Mouse (Mus musculus) ES-Bruce4 (cell line): Measurements from ENCODE around the gene Engase. TPM values are rescaled to one million over a fixed set of nuclear protein-coding genes. Genes with fewer than 3 reads are reported as not detected.
A peak's percentile ranks its signal among the peaks of the same experiment; 100 is the strongest.

Source experiments
- H3K27ac ChIP-seq: 2 replicates; pipeline ENCODE4 v1.5.1; 2012; ENCODE audit warnings: low read length, inconsistent platforms; ENCODE audit not compliant: insufficient read depth
- H3K27me3 ChIP-seq: 2 replicates; pipeline ENCODE4 v1.6.1; 2012; ENCODE audit warnings: mild to moderate bottlenecking, low read length, inconsistent platforms; ENCODE audit not compliant: control insufficient read depth, poor library complexity, insufficient read depth, severe bottlenecking
- H3K36me3 ChIP-seq: 2 replicates; pipeline ENCODE4 v1.6.1; 2012; ENCODE audit warnings: inconsistent platforms, mild to moderate bottlenecking, low read length, moderate library complexity; ENCODE audit not compliant: control insufficient read depth, poor library complexity, insufficient read depth, severe bottlenecking
- H3K4me1 ChIP-seq: one replicate; pipeline ENCODE4 v1.8.1; 2011; ENCODE audit warnings: low read length; ENCODE audit not compliant: control insufficient read depth, insufficient read depth
- H3K4me3 ChIP-seq: 2 replicates; pipeline ENCODE4 v1.5.1; 2011; ENCODE audit warnings: low read depth, mild to moderate bottlenecking, low read length
- H3K9ac ChIP-seq: 2 replicates; pipeline ENCODE4 v1.6.1; 2012; ENCODE audit warnings: low read depth, mild to moderate bottlenecking, inconsistent platforms; ENCODE audit not compliant: poor library complexity, severe bottlenecking
- H3K9me3 ChIP-seq: replicated peaks from 2 replicates; pipeline ENCODE4 v1.6.1; 2012; ENCODE audit warnings: mild to moderate bottlenecking, low read length, inconsistent platforms; ENCODE audit not compliant: control insufficient read depth, poor library complexity, insufficient read depth, severe bottlenecking
- CTCF ChIP-seq: IDR thresholded peaks from one replicate; pipeline ENCODE4 v1.8.1; 2011; ENCODE audit warnings: low read depth, low read length
- EP300 ChIP-seq: IDR thresholded peaks from 2 replicates; pipeline ENCODE4 v1.6.1; 2011; ENCODE audit warnings: low read depth, low read length; ENCODE audit not compliant: insufficient read depth
- POLR2A ChIP-seq: IDR thresholded peaks from one replicate; pipeline ENCODE4 v1.8.1; 2011; ENCODE audit warnings: low read length; ENCODE audit not compliant: insufficient read depth
- polyA plus RNA-seq: library from polyadenylated mRNA; stranded (reverse); fragments of >200 nt; gene quantifications from 2 replicates; pipeline ENCODE4 v1.2.4, GENCODE M21; 2011; ENCODE audit warnings: low read depth; ENCODE audit not compliant: missing spikeins, insufficient read depth, insufficient read length

Engase gene
- polyA plus RNA-seq: 4.9 and 7.8 TPM in 2 replicates

DNA sequence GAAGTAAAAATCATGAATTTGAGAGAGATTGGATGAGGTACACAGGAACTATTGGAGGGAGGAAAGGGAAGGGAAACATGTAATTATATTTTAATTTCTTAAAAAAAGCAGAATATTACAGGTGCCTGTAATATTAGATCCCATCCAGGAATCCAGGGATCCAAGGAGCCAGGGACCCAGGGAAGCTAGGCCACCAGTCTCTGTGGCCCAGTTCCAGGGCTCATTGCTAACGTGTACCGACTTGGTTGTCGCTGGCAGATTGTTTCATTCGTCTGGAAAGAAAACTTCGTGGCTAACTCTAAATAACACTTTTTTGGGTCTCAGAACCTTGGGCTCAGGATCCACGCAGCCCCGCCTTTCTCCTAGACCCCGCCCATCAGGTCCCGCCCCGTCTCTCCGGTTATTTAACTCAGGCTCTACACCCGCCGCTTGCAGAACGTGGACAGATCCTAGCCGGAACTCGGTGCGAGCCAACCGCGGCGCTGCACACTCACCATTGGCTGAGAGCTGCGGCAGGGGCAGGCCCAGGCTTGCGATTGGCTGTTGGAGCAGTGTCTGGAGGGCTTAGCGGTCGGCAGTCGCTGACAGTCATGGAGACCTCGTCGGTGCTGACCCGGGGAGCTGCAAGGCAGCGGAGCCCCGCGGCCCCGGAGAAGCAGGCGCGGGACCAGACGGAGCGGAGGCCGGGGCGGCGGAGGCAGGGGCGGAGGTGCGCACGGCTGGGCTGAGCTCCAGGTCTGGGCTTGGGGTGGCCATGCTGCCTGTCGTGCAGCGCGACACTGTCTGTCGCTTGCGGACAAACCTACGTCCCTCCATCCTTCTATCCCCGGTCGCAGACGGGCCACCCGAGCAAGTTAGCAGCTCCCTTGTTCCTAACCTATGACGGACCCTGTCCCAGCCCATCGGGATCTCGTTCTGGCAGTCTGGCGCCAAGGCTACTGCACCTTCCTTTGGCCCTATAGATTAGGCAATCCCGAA lies at the start of gene Engase:
TSS of gene Engase (plus strand) at position 434 of the 978 bp plus-strand sequence.
- H3K4me3 ChIP-seq: peak within 1 kb of the TSS; percentile 77
- H3K36me3 ChIP-seq: no peaks in the 10 kb centered on the region
- H3K27ac ChIP-seq: no peak within 1 kb of the TSS
- no peaks in the 10 kb centered on the region for H3K9me3 ChIP-seq
- TF ChIP-seq EP300: no peak
- no peak for TF ChIP-seq CTCF
- no peak for TF ChIP-seq POLR2A
- H3K27me3 ChIP-seq: no peaks in the 10 kb centered on the region
- H3K4me1 ChIP-seq: peaks cover 8% of the 10 kb centered on the region
- H3K9ac ChIP-seq: peak within 1 kb of the TSS; percentile 57

DNA sequence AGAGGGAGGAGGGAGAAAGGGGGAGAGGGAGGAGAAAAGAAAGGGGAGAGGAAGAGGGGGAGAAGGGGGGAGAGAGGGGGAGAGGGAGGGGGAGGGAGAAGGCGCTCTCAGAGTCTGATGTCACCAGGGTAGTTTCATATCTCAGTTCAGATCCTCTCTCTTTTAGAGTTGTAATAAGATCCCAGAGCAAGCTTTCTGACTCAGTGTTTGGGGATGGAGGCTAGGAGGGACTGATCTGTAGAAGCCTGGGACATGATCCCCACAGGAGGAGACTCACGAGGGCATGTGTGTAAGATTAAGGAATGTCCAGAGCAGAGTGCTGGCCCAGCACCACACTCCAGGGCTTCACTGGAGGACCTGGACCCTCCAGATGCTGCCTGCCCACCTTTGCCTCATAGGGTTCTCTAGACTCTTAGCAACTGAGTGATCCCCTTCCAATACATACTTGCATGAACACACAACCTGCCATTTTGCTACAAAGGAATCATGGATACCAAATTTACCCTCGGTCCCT lies 49.3 kb upstream of the Engase start:
- no peak overlapping the region for H3K27ac ChIP-seq
- H3K9me3 ChIP-seq: no peaks in the 10 kb centered on the region
- no peaks in the 10 kb centered on the region for H3K36me3 ChIP-seq
- TF ChIP-seq POLR2A: no peak
- no peak for TF ChIP-seq EP300
- TF ChIP-seq CTCF: no peak
- no peaks in the 10 kb centered on the region for H3K27me3 ChIP-seq
- H3K4me3 ChIP-seq: no peak overlapping the region
- H3K9ac ChIP-seq: no peak overlapping the region
- peaks cover 4% of the 10 kb centered on the region for H3K4me1 ChIP-seq

DNA sequence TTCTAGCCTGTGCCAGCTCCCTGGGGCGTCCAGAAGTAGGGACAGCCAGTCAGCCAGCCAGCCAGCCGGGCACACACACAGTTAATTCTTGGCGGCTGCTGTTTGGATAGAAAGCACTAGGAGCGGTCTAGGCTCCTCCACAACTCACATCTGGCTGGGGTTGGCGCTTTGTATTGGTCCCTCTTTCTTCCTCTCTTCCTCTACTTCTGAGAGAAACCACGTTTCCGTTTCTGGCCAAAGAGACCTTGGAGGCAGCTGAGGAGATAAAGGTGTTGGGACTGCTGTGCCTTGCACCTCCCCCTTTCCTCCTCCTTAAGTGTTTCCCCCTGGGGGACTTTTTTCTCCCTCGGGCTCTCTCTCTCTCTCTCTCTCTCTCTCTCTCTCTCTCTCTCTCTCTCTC lies 48.6 kb upstream of the Engase start, which contains the start of gene C1qtnf1:
TSS of gene C1qtnf1 (plus strand) at position 218 of the 400 bp plus-strand sequence.
- Histone ChIP-seq H3K4me3 (no peak within 1 kb of the TSS), H3K4me1 (peaks cover 4% of the 10 kb centered on the region), H3K9me3 (no peaks in the 10 kb centered on the region), H3K27ac (no peak within 1 kb of the TSS), H3K9ac (no peak within 1 kb of the TSS), H3K27me3 (no peaks in the 10 kb centered on the region), H3K36me3 (no peaks in the 10 kb centered on the region)
- TF ChIP-seq POLR2A (no peak), EP300 (no peak), CTCF (no peak)

DNA sequence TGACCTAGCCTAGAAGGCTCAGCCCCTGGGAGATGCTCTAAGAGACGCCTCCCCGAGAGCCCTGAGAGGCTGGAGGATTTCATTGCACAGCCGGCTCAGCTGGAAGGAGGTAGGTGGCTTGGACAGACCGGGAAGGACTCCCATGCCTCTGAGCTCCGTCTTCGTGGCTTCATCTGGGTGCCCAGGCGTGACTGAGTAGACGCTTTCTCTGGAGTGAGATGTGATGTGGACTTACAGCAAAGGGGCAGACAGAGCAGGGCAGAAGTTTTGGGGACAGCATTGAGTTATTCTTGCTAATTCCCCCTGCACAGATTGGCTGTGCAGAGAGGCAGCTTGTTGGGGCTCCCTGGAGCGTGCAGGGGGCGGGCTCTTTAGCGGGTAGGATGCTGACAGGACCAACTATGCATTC lies 48.2 kb upstream of the Engase start:
- H3K9me3 ChIP-seq: no peaks in the 10 kb centered on the region
- peaks cover 4% of the 10 kb centered on the region for H3K4me1 ChIP-seq
- no peaks in the 10 kb centered on the region for H3K36me3 ChIP-seq
- no peak overlapping the region for H3K4me3 ChIP-seq
- no peak overlapping the region for H3K9ac ChIP-seq
- TF ChIP-seq CTCF (no peak), EP300 (no peak)
- no peak overlapping the region for H3K27ac ChIP-seq
- no peaks in the 10 kb centered on the region for H3K27me3 ChIP-seq

DNA sequence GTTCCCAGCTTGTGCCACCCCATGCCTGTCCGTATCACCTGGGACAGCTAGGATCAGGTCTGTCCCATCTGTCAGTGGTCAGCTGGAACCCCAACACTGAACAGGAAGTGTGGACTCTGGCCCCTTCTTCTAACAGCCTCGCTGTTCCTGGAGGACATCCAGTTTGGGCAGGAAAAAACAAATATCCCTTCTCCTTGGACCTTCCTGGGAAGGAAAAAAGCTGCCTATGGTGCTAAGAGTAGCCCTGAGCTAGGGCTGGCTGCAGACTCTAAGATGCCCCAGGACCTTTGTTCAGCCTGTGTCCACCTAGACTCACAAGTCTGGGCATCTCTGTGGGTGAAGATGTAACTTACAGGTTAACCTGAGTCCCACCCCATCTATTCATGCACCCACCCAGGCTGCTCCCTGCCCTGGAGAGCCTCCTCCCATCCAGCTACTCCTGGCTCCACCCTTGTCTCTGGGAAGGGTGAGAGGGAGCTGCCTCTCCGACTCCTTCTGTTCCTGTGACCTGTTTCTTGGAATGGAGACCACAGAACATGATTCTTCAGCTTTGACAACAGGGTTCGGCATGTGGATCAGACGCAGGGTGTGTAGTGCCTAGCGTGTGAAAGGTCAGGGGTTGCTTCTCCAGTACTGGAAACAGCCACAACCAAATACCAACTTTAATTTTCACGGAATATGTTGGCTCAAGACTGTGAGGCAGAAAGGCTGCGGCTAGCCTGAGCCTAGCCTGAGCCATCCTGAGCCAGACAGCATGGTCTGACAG lies 47.5 kb upstream of the Engase start:
- H3K9ac ChIP-seq: no peak overlapping the region
- no peak overlapping the region for H3K27ac ChIP-seq
- H3K9me3 ChIP-seq: no peaks in the 10 kb centered on the region
- no peaks in the 10 kb centered on the region for H3K27me3 ChIP-seq
- TF ChIP-seq EP300 (no peak), CTCF (no peak), POLR2A (no peak)
- no peak overlapping the region for H3K4me3 ChIP-seq
- no peaks in the 10 kb centered on the region for H3K36me3 ChIP-seq
- H3K4me1 ChIP-seq: peaks cover 4% of the 10 kb centered on the region
